Mouse (Mus musculus): ENCODE measurements around the gene Dvl1.

- TF ChIP-seq POLR2A (IDR thresholded peaks at IDR 0.05; ENCODE audit: low read depth, low read length) (no peak), CTCF (IDR thresholded peaks at IDR 0.05; ENCODE audit: borderline replicate concordance, insufficient read depth, low read length) (no peak)
Observed at GRCm38 (mm10) chr4:155896461-155896860, 49.3 kb downstream of the Dvl1 start.
